Mouse (Mus musculus): Measurements from ENCODE around the gene Zfp418. TPM values are rescaled to one million over a fixed set of nuclear protein-coding genes. Genes with fewer than 3 reads are reported as not detected.

Gene Zfp418
- 0.78 TPM for polyA plus RNA-seq (2015; fragmentation: Illumina TruSeq; extraction: RNeasy Lipid Tissue Mini Kit (QIAGEN cat#74804); ENCODE audit: insufficient read depth, low read depth, low replicate concordance)

GRCm38 (mm10) chr7:7171227-7172147 is at the start of gene Zfp418:
Gene Zfp418, plus strand, starts transcription at chr7:7171330.

GRCm38 (mm10) chr7:7136379-7136866 is 34.7 kb upstream of the Zfp418 start, which contains the start of gene Zfp773:
Gene Zfp773, minus strand, starts transcription at chr7:7136755.

GRCm38 (mm10) chr7:7209313-7210151 is 38.4 kb downstream of the Zfp418 start, which contains the start of gene Zfp772:
Gene Zfp772, minus strand, starts transcription at chr7:7209998.

Other genes with a start within 250 kb of the Zfp418 start
- not detected for gene Aurkc, start 176.0 kb upstream of the Zfp418 start, polyA plus RNA-seq (2015; fragmentation: Illumina TruSeq; extraction: RNeasy Lipid Tissue Mini Kit (QIAGEN cat#74804); ENCODE audit: insufficient read depth, low read depth, low replicate concordance)
- 6.3 TPM for gene Zfp954, start 49.8 kb upstream of the Zfp418 start, polyA plus RNA-seq (2015; fragmentation: Illumina TruSeq; extraction: RNeasy Lipid Tissue Mini Kit (QIAGEN cat#74804); ENCODE audit: insufficient read depth, low read depth, low replicate concordance)
- gene Zfp773, start 34.6 kb upstream of the Zfp418 start, polyA plus RNA-seq (2015; fragmentation: Illumina TruSeq; extraction: RNeasy Lipid Tissue Mini Kit (QIAGEN cat#74804); ENCODE audit: insufficient read depth, low read depth, low replicate concordance): 0.33 TPM
- gene Zfp772, start 38.7 kb downstream of the Zfp418 start, polyA plus RNA-seq (2015; fragmentation: Illumina TruSeq; extraction: RNeasy Lipid Tissue Mini Kit (QIAGEN cat#74804); ENCODE audit: insufficient read depth, low read depth, low replicate concordance): 3.2 TPM
- not detected for gene Vmn2r29, start 76.0 kb downstream of the Zfp418 start, polyA plus RNA-seq (2015; fragmentation: Illumina TruSeq; extraction: RNeasy Lipid Tissue Mini Kit (QIAGEN cat#74804); ENCODE audit: insufficient read depth, low read depth, low replicate concordance)
- 1.2 TPM for gene Gm45844, start 107.0 kb downstream of the Zfp418 start, polyA plus RNA-seq (2015; fragmentation: Illumina TruSeq; extraction: RNeasy Lipid Tissue Mini Kit (QIAGEN cat#74804); ENCODE audit: insufficient read depth, low read depth, low replicate concordance)
- 11.3 TPM for gene Clcn4, start 129.5 kb downstream of the Zfp418 start, polyA plus RNA-seq (2015; fragmentation: Illumina TruSeq; extraction: RNeasy Lipid Tissue Mini Kit (QIAGEN cat#74804); ENCODE audit: insufficient read depth, low read depth, low replicate concordance)
- gene Vmn2r30, start 166.3 kb downstream of the Zfp418 start, polyA plus RNA-seq (2015; fragmentation: Illumina TruSeq; extraction: RNeasy Lipid Tissue Mini Kit (QIAGEN cat#74804); ENCODE audit: insufficient read depth, low read depth, low replicate concordance): not detected
- gene Gm45783, start 203.2 kb downstream of the Zfp418 start, polyA plus RNA-seq (2015; fragmentation: Illumina TruSeq; extraction: RNeasy Lipid Tissue Mini Kit (QIAGEN cat#74804); ENCODE audit: insufficient read depth, low read depth, low replicate concordance): not detected
- gene Vmn2r31, start 228.4 kb downstream of the Zfp418 start, polyA plus RNA-seq (2015; fragmentation: Illumina TruSeq; extraction: RNeasy Lipid Tissue Mini Kit (QIAGEN cat#74804); ENCODE audit: insufficient read depth, low read depth, low replicate concordance): not detected

Measured in pancreas, adult 10 weeks (tissue).